Mouse (Mus musculus): ENCODE data around the gene Emx2.

DNA sequence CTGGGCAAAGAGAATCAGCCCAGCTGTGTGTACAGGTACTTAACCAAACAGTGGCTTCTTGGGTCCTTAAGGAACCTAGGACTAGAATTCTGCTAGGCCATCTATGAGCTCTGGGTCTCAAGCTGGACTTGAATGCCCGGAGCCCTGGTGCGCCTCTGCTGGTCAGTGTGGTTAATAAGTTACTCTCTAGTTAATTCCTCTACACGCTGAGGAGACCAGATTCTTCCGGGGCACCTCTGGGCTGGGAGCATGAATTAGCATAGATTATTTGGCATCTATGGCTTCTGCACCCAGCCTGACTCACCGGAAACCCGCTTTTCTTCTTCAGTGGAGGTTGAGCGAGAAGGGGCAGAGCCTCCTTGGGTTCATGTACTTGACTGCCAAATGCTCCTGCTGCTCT, 2.5 kb upstream of the Emx2 start:
- TF ChIP-seq CTCF (IDR thresholded peaks at IDR 0.05; ENCODE audit: low read depth, low read length): peak; percentile 48
- no peak for TF ChIP-seq POLR2A (IDR thresholded peaks at IDR 0.05; ENCODE audit: extremely low read depth, insufficient read depth, low read length)

Measured in liver, adult 2 months (tissue).